Mouse (Mus musculus): Measurements from ENCODE around the gene Tktl1.
"Not testable (repeated sequence)": the region's sequence is repeated elsewhere in the genome, so short reads cannot be mapped to it uniquely, and the experiment has no call there.

The Tktl1 gene

DNA sequence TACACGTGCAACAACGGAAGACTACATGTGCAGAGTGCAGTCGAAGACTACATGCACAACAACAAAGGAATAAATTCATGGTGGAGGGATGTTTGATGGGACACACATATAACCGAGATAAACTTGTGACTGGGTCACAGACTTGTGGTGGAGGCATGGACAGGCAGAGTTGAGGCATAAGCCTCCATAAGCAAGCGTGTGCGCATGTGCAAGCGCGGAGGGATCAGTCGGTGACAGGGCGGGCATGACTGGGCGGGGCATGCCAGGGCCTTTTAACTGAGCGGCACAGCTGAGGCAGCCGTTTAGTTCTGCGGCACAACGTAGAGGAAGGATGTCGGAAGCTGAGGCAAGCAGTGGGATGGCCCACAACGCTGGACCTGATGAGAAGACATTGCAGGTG lies at the start of gene Tktl1:
Tktl1 (plus strand) TSS at position 301 of the 400 bp plus-strand sequence.
- no peak for DNase-seq

DNA sequence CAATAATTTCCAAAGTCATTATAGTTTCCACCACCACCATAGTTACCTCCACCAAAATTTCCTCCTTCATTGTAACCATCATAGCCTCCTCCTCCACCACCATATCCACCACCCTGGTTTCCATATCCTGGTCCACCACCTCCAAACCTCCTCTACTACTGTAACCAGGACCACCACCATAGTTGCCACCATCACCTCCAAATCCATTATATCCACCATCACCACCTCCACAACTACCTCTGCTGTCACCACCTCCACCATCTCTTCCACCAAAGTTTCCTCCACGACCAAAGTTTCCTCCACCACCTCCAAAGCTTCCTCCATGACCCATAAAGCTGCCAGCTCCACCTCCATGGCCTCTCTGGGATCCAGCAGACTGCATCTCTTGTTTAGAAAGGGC lies 41.8 kb upstream of the Tktl1 start, which contains the start of gene Mecp2:
Mecp2 (minus strand) TSS at position 101 of the 400 bp plus-strand sequence.
- DNase-seq: not testable (repeated sequence)

DNA sequence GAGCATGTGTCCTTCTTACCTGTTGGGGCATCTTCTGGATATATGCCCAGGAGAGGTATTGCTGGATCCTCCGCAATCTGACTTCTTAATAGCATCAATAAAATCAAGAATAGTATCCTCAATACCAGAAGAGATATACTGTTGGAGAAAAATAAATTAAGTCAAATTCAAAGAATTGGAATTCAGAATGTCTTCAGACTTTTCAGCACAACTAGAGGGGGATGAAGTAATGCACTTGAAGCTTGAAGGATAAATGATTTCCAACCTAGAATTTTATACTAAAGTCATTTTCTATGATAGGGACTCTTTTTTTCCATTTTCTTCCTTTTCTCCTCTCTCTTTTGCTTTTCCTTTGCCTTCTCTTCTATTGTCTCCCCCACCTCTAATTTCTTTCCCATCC lies 9.3 kb upstream of the Tktl1 start, which contains the start of gene Tex28:
Tex28 (minus strand) TSS at position 101 of the 400 bp plus-strand sequence.
- no peak for DNase-seq

DNA sequence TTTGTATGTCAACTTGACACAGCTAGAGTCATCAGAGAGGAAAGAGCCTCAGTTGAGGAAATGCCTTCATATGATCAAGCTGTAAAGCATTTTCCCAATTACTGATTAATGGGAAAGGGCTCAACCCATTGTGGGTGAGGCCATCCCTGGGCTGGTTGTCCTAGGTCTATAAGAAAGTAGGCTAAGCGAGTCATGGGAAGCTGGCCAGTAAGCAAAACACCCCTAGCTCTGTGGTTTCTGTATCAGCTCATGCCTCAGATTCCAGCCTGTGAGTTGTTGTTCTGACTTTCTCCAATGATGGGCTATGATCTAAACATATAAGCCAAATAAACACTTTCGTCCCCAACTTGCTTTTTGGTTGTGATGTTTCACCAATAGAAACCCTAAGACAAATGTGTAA lies 26.5 kb downstream of the Tktl1 start:
- no peak for DNase-seq

DNA sequence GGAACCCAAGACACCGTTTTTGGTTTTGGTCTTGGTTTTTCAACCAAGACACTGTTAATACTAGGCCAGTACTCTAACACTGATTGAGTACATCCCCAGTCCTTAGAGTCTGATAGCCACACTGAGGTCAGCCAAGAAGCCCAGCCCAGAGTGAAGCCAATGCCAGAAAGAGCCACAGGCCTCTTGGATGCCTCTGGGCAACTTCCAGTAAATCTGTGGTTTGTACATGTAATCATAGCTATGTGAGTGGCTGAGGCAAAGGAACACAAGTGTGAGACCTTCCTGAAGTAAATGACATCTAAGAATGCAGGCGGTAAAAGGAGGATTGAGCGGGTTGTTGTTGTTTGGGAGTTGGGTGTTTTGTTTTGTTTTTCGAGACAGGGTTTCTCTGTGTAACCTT lies 41.4 kb downstream of the Tktl1 start:
- no peak for DNase-seq

DNA sequence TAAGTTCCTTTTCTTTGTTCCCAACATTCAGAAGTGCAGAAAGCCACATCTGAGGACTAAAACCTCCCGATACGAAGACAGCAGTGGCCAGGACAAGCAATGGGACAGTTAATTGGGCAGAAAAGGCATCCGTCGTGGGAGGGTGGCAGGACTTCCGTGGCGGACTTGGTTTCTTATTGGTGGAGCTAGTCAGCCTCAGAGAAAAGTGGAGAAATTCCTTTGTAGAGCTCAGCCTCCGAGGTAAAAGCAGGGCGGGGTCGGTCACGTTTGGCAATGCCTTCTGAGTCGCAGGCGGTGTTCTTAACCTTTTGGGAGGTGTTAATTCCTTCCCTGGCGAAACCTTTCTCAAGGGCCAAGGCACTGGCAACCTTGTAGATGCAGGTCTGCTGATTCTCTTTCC lies 42.4 kb downstream of the Tktl1 start:
- no peak for DNase-seq

DNA sequence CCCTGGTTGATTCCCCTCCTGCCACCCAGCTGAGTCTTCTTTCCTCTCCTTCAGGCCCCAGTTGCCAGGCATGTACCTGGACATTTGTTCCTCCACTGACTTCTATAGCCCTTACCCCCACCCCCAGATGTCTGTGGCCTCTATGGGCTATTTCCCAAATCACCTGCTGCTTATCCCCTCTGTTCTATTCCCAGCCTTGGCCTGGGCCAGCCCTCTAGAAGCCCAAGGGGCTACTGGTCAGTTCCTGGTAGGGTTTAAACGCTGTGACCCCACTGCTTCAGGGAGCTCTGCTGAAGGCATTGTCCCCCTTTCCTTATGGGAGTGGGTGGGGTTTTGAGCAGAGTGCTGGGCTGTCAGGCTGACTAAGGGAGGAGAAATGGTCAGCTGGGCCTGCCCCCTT lies 43.0 kb downstream of the Tktl1 start:
- DNase-seq: not testable (repeated sequence)

DNA sequence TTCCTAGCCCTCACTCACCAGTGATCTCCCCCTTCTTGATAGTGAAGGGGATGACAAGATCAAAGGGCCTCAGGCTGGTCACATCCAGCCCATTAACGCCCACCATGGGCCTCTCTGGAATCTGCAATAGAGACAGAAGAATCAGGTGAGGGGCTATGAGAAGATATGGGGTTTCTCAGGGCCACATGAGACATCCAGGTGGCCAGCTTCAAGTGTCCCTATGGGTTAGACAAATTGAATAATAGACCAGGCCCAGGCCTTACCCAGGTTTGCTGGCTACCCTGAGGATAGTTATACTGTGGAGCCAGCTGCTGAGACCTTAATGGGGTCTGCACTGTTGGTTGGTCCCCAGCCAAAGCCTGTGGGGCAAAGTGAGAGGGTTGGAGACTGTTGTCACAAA lies 53.0 kb downstream of the Tktl1 start:
- DNase-seq: no peak

DNA sequence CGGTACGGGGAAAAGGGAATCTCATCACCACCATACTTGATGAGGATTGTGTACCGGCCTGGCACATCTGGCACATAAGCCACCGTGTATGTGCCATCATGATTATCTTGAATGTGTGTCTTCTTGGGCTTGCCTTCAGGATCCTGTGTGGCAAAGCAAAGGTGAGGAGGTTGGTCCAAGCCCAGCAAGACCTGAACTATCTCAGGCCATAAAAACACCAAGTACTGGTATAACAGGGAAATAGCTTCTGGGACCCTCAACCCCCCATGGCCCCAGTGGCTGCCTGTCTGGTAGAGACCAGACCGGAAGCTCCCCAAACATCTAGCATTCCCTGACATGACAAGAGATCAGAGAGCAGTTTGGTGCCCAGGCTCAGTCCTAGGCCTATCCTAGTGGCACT lies 56.1 kb downstream of the Tktl1 start:
- no peak for DNase-seq

DNA sequence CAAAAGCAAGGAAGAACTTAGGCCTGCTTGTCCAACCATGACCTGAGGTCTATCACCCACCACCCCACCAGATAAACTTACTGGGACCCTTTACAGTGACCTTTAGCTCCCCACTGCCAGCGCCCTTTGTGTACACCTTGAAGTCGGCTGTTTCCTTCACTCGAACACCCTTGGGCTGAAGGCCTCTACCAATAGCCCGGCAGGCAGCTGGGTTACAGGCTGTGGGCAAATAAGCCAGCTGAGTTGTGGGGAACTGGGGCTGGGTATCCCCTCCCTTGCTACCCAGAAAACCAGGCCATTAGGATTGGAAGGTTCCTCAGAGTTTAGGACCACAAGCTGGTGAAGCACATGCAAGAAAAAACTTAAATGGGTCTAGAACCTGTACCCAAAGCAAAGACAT lies 63.3 kb downstream of the Tktl1 start:
- DNase-seq: no peak

DNA sequence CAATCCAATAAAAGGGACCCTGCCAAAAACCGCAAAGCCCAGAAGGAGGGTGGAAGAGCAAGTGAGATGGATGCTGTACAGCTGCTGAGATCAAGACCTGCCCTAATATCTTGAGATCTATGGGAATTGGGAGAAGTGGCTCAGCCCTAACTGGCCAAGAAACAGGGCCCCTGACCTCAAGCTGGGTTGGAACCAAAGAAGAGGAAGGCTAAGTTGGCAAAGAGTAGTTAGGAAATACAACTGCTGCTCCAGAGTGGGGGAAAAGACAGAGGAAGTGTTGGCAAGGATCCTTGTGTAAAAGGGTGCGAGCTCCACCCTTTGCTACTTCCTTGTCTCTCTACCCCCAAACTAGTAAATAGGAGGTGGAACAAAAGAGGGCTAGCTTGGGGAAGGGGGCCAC lies 66.3 kb downstream of the Tktl1 start:
- no peak for DNase-seq

DNA sequence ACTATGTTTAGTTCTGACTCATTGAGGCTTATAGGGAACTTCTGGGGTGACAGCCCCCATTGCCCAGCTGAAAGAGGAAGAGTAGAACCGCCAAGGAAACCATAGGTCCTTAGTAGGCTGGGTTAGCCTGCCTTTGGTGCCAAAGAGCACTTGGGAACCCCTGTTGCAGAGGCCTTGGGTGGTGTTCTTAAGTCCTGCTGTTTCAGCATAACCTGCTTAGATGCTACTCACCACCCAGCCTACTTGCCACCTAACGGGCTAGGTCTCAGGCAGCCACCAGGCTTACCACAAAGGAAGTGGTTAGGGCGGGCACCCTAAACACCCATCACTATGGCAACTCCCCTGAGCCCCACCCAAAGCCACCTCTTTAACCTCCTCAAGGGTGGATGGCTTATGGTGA lies 66.7 kb downstream of the Tktl1 start:
- peak; percentile 72 to 82 for DNase-seq

DNA sequence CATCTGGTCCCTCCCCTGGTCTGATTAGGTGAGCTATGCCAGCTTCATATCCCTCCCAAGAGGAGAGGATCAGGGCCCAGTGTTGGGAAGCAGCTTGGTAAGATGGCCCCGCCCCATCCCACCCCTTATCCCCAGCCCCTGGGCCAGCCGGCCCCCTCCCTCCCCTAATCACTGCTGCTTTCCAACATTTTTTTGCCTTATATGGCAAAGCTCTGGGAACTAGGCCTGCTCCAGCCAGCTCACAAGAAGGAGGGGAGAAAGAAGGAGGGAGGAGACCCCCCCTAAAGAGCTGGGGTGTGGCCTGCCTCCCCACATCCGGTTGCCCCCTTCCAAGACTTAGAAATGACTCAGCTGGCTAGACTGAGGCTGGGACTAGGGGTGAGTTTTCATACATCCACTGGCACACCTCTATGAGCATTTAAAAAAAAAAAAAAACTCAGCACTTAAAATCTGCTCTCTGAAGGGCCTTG lies 67.6 kb downstream of the Tktl1 start:
- DNase-seq: peak; percentile 59 to 68

DNA sequence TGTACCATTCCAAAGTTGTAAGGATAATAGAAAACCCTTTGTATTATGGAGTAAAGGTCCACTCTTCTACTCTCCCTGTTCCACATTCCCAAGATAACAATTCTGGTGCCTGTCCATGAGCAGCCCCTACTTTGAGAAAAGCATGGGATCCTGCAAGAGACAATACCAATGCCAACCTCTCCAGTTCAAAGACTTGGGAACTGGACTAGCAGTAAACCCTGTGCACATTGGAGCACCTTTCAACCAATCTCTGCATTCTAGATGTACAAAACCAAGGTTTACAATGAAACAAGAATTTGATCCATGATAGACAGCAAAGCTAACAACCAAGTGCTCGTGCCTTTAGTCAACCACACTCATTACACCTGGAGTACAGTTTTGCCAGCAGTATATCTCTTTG lies 68.0 kb downstream of the Tktl1 start:
- DNase-seq: no peak

DNA sequence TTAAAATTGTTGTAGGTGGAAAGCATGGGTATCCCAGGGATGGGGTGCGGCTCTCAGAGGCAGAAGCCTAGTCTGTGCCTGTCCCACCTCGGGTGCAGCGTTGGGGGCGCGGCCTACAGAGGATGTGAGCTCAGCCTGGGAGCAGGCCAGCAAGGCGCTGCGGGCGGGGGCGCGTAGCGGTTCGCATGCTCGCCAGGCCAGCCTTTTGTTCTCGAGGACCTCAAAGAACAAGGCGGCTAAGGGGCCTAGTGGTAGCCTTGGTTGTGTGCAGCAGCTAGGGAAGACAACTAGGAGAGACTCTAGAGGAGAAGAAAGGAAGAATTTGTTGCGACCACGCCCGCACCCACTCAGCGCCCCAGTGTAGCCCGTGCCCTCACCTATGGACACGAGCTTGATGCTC lies 68.6 kb downstream of the Tktl1 start:
- peak; percentile 61 to 66 for DNase-seq

DNA sequence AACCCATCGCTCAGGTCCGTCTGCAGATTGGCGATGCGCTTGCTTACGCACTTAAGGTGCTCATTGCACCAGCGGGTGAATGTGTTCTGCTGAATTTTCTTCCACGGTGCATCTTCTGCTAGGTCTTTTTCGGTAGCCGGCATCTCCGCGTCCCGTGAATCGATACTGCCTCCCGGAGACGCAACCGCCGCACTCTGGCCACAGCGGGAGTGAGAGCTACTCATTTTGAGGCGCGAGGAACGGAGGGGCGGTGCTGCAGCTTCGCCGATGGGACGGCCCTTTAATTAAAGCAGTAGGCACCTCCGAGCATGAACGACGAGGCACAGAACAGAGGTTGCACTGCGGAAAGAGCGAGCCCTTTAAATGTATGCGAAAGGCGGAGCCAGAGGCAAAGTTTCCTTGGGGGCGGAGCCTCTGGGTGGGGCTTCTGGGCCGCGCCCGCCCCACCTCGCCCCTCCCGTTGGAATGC lies 69.2 kb downstream of the Tktl1 start:
- peak; percentile 79 to 88 for DNase-seq

DNA sequence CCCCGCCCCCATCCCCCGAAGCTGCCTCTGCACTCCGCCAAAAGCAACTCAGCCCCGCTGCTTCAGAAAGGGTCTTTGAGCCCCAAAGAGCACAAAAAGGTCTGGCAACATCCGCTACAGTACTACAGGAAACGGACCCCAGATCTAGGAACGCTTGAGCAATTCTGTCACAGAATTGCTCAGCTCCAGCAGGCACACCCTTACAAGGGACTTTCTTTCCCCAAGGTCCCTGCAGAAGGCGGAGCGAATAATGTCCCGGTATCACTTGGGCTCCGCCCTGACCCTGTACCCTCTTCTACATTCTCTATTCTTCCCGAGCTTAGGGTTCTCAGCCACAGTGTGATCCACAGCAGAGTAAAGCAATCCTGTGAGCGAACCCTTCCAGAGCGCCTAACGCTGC lies 69.6 kb downstream of the Tktl1 start:
- no peak for DNase-seq

DNA sequence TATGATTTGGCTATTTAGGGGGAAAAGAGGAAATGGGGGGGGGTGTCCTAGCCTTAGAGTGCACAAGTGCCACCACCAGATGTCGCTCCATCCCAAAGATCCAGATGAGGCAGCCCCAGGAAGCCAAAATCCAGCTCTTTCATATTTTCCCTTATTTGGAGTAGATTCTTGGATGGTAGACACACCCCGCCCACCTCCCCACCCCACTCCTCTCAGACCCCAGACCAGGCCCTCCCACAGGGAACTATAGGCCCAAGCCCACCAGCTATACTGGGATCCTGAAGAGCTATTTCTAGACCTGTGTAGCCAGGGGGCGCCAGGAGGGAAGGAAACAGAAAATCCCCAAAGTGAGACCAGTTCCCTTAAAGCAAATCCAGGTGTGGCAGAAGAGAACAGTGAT lies 71.6 kb downstream of the Tktl1 start:
- DNase-seq: peak in 1 of 2 experiments; percentile 58

DNA sequence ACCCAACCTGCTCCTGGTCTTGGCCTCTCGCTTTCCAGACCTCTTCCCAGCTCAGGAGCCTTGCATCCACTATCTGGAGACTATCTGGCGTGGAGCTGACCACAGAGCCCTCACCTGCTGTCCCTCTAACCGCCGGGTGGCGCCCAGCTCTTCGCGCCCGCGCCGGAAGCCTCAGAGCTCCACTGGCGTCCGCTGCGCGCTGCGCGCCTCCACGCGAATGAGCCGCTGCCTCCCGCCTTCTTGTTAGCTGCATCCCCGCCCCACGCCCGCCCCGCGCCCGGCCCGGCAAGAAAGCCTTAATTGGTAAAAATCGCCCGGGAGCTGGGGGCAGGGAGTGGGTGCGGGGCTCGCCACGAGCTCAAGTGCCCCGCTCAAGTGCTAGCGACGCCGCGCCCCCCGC lies 72.6 kb downstream of the Tktl1 start, which contains the start of gene Flna:
Flna (minus strand) TSS at position 206 of the 400 bp plus-strand sequence.
- DNase-seq: peak; percentile 36 to 50

DNA sequence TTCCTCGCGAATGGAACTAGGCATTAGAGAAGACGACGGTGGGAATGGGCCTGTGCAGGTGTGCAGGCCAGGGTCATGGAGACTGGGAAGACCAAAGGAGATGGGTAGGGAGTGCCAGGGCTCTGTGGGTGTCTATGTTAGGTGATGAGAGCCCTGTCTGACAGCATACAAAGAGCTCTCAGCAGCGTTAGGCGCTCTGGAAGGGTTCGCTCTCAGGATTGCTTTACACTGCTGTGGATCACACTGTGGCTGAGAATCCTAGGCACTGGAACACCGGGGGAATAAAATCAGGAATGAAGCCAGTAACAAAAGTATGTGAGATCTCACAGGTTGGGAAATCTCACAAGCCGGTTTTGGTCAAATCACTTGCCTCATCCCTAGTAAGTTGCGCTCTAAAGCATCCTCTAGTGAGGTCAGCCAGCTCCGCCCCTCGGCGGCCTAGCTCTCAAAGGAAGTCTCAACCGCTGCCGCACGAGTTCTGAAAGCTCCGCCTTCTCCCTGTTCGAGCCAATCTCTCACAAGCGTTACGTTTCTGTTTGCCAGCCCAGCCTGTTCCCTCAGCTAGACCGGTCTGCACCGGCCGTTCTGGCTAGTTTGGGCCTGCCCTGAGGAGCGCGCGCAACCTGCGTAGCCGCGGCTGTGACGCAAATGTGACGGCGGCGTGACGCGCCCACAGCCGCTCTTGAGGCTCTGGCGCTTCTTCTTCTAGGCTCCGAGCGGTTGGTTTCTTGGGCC lies 77.3 kb downstream of the Tktl1 start, which contains the start of gene Emd:
Emd (plus strand) TSS at position 535 of the 735 bp plus-strand sequence.
- peak; percentile 74 to 86 for DNase-seq

DNA sequence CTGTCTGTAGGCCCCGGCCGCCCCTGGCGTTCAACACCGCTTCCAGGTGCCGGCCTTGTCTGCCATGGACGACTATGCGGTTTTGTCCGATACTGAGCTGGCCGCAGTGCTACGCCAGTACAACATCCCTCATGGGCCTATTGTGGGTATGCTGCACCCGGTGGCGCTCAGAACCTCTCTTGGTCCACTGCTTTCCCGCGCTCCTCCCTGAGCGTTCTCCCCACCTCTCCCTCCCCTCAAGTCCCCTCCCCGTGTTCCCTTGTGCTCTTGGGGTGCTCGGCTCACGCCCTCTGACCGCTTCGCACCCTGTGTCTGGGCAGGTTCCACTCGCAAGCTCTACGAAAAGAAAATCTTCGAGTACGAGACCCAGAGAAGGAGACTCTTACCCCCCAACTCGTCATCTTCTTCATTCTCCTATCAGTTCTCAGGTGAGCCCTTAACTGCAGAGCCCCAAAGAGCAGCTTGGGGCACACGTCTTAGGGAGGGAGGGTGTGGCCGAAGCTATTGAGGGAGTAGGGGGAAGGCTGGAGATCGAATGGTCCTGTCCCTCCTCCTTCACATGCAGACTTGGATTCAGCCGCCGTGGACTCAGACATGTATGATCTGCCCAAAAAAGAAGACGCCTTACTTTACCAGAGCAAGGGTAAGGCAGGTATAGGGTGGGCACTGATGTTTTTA lies 78.0 kb downstream of the Tktl1 start:
- DNase-seq: no peak

DNA sequence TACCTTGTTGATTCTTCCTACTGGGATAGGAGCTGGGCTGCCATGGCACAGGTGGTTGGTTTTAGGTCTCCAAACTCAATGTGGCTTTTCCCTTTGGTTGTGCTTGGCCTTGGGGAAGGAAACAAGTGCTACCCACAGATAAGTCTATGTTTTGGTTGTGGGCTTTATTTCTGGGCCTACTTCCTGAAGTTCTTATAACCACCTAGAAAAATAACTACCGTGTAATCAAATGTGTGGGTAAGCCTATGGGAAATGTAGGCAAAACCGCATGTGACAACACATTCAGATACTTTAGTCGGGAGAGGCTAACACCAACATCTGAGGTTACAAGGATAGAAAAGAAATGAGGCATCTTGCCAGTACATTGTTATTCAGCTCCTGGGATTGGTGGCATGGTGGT lies 80.7 kb downstream of the Tktl1 start:
- DNase-seq: no peak

All from thymus, adult 18-20 months (tissue).